Mouse (Mus musculus) left cerebral cortex, postnatal 4 days (tissue): Measurements from ENCODE around the gene Spats2. TPM values are rescaled to one million over a fixed set of nuclear protein-coding genes. Genes with fewer than 3 reads are reported as not detected.
"Not testable (repeated sequence)": the region's sequence is repeated elsewhere in the genome, so short reads cannot be mapped to it uniquely, and the experiment has no call there.

ENCODE experiments used
- DNase-seq: peaks from one replicate; pipeline ENCODE4 v3.0.0-alpha.2; 2022
- intact Hi-C: fragments of 180-260 bp; cut with DNase I; formaldehyde crosslinking; loops from one replicate; pipeline ENCODE4 v1.15.1; 2025
- total RNA-seq, 2 experiments: library from RNA; stranded (reverse); gene quantifications; 2 replicates each; pipeline ENCODE4 v1.2.3; 2021

Gene Spats2
- total RNA-seq, 2 experiments from 2014 or later: 39.7 to 46.0 TPM

DNA sequence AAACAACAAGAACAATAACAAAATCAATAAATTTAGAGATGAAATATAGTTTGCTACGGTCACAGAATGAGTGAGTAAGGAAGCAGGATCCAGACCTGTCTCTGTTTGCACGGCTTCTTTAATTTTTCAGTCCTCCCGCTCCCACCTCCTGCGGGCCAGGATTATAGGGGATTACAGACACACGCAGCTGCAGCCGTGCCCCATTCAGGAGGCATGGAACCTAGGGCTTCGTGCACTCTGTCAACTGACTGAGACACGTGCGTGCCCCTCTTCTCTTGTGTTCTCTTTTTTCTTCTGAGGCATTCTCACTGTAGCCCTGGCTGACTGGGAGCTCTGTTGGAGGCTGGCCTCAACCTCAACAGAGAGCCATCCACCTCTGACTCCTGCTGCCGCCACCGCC is 3.7 kb downstream of the Spats2 start:
- DNase-seq: no peak
- intact Hi-C loops: loop anchor here (2.0 kb wide), 1 partner anchor 53 kb away; no protein-coding TSS in a partner anchor

DNA sequence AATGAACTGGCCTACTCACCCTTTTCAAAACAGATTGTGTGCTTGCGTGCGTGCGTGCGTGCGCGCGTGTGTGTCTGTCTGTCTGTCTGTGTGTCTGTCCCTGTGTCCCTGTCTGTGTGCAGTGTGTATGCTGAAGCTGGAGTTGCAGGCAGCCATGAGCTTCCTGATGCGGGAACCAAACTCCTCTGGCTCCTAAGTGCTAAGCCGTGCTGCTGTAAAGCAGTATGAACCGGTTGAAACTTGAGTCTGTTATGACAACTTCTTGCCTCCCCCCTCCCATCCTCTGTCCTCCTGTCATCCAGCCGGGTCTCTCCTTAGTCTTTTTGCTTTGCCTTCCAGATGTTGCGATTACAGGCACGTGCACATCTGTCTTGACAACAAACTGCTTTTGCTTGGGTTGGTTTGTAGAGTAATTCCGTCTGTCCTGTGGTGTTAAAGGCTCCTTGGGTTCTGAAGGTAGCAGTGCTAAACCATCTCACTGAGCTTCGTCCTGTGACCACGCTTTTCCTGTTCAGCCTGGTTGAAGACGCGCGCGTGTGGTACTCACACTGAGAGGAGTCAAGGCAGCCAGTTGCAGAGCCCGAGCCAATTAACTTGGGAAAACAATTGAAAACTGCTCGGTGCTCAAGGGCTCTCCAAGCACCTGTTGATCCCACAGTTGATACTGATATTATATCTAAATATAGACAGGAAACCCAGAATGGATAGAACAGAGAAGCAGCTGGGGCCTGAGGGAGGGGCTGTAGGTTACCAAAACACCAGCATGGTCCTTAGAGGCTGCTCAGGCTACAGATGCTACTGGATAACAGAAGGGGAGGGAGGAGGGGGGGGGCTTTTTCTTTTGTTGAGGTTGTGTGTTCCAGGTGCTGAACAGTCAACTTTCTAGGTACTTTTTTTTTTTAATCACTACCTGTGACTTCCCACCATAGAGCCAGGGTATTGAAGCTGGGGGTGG is 4.5 kb downstream of the Spats2 start:
- no peak for DNase-seq
- intact Hi-C loops: loop anchor here (2.0 kb wide), 1 partner anchor 53 kb away; no protein-coding TSS in a partner anchor

DNA sequence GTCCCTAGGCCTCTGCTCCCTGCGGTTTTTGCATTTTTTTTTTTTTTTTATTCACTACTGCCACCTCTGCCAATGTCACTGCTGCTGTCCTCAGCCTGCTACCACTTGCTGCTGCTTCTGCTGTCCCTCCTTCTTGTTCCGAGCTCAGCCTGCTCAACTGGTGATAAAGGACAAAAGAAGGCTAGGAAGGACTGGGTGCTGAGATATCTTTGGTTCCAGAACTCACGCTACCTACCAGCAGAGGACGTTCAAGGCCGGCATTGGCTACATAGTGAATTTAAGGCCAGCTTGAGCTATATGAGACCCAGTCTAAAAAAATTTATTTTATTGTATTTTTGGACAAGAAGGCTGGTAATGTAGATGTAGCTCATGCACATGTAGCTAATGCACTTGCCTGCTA is 12.7 kb downstream of the Spats2 start:
- intact Hi-C loops: no loop called here
- no peak for DNase-seq

DNA sequence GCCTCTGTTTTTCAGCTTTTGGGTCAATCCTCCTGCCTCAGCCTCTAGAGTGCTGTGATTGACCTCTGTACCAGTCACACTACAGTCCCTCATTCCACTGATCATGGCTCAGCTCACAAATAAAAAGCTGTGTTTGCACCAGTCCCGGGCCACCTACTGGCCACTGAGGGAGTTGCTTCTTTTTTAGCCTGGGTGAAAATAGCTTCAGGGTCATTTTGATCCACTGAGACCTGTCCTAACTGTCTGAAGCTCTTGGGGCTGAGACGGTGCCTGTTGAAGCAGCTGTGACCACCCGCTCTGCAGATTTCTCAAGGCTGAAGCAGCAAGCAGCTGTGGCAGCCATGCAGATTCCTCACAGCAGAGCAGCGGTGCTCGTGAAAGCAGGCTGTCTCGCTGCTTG is 14.0 kb downstream of the Spats2 start:
- intact Hi-C loops: no loop called here
- peak; percentile 46 for DNase-seq

DNA sequence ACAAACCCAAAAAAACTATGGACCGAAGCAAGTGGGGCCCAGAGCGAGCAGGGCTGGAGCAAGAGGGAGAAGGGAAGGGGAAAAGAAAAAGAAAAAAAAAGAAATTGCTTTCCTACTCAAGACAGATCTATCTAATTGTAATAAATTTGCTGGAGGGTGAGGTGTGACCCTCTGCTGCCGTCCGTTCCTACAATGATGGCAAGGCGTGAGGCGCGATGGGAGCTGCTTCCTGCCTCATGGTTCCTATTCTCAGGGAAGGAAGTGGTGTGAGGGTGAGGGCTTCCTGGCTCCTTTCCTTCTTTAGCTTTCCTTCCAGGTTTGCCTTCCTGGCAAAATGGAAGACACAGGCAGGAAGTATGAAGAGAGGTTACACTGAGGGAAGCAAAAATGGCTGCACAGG is 24.8 kb downstream of the Spats2 start:
- intact Hi-C loops: no loop called here
- DNase-seq: no peak

DNA sequence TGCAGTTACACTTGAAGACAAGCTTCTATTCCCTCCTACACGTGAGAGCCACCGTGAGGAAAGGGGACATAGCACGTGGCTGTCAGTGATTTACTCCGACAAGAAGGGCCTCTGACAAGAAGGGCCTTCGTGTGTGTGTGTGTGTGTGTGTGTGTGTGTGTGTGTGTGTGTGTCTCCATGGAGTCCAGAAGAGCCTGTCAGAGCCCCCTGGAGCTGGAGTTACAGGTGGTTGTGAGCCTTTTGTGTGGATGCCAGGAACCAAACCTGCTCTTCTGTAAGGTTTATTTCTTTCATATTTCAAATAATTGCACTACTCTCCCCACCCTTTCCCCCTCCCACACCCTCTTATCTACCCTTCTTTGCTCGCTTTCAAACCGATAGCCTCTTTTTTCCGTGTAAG is 25.6 kb downstream of the Spats2 start:
- DNase-seq: no peak
- intact Hi-C loops: no loop called here

DNA sequence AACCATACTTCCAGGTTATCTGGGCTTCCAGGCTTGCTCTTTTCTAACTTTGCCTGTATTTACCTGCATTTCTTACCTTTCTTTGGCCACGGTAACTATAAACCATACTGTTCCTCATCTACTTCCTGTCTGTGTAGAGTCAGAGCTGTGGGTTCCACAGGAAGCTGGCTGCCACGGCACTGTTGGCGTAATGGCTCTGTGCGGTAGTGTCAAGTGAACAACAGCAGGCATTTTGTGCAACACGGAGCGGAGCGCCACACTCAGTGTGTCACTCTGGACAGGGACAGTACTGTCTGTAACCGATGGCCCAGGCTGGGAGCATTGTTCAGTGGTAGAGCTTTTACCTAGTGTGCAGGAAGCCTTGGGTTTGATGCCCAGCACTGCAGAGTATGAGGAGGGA is 27.8 kb downstream of the Spats2 start:
- intact Hi-C loops: no loop called here
- no peak for DNase-seq

DNA sequence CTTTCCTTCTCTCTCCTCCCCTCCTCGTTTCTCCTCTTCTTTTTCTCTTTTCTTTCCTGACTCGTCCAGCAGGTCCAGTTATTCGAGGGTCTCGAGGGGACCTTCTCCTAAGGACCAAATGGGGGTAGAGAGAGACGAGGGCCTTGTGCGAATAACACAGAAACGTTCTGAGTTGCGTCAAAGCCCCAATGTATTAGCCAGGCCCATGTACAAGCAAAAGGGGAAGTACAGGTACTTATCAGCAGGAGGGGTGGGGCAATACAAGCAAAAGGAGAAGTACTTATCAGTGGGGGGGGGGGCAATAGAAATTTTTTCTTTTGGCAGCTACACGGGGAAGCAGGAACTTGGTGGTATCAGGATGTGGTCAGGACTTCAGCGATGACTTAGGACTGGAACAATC is 28.8 kb downstream of the Spats2 start:
- intact Hi-C loops, DNase-seq: not testable (repeated sequence)

DNA sequence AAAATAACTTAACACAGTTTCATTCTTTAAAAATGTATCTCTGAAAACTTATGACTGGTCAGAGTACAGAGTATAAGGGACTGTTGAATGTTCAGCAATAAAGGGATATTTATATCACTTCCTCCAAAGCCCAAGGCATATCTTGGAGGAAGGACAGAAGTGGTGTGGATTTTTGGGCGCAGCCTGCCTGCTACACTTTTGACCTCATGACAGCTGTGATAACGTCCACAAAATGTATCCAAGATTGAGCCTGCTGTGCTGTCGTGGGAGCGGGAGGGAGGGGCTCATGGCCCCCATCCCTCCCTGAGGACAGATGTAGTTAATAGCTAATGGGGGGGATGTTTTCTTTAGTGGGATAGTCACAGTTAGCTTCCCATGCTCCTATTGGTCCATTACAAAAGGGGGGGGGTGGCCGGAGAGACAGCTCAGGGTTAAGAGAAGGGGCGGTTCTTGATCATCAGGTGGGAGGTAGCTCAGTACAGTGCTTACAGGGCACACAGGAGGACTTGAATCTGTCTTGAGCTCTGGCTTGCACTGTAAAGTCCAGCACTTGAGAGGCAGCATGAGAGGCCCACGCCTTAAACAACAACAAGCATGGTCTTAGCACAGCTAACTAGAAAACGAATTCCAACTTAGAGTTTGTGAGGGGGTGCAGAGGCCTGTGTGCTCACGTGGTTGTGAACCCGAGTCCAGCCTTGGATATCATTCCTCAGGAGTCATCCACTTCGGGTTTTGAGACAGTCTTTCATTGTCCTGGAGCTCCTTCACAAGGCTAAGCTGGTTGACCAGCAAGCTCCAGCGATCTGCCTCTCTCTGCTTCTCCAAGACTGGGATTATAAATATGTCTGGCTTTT is 38.0 kb downstream of the Spats2 start:
- DNase-seq: no peak
- intact Hi-C loops: no loop called here

DNA sequence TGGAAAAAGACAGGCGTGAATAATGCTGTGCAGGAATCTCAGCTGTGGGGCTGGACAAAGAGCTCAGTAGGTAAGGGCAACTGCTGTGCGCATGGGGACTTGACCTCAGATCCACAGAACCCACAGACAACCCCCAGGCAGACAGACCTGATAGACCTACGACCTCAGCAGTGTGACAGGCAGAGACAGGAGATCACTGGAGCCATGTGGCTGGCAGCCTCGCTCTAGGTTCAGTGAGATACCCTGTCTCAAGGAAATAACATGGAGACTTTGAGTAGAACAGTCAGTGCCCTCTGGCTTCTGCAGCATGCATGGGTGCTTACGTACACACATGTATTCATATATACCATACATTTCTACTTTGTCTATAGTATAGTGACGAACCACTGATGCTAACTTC is 46.4 kb downstream of the Spats2 start:
- DNase-seq: no peak
- intact Hi-C loops: no loop called here

DNA sequence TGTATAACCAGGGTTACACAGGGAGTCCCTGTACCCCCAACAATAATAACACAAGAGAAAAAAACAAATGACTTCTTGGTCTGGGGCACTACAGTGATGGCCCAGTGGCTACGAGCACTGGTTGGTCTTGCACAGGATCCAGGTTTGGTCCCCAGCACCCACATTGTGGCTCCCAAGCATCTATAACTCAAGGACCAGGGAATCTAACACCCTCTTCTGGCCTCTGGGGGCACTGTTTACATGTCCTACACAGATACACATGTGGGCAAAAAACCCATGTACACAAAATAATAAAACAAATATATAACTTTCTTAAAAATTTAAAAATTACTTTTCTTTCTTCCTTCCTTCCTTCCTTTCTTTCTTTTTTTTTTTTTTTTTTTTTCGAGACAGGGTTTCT is 53.9 kb downstream of the Spats2 start:
- intact Hi-C loops: no loop called here
- DNase-seq: no peak

DNA sequence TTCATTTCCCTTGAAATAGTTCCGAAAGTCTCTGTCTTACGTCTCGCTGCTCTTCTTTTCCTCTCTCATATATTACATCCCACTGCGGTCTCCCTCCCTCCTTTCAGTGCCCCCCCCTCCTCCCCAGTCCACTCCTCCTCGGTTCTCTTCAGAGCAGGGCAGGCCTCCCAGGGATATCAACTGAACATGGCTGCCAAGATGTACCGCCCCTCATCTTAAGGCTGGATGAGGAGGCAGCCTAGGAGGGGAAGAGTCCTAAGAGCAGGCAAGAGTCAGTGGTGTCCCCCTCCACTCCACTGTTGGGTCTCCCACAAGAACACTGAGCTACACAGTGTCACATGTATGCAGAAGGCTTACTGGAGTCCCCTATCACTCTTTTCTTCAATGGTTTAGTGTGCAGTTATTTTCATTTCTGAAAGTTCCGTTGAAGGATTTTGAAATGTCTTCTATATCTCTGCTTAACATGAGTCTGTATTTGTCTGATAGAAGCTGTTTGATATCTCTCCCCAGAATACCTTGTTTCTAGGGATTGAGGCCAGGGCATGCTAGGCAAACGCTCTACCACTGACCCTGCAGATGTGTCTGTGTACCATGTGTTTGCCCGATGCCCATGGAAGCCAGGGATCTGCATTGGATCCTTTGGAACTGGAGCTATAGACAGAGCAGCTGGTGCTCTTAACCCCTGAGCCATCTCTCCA is 58.6 kb downstream of the Spats2 start:
- DNase-seq: no peak
- intact Hi-C loops: no loop called here

DNA sequence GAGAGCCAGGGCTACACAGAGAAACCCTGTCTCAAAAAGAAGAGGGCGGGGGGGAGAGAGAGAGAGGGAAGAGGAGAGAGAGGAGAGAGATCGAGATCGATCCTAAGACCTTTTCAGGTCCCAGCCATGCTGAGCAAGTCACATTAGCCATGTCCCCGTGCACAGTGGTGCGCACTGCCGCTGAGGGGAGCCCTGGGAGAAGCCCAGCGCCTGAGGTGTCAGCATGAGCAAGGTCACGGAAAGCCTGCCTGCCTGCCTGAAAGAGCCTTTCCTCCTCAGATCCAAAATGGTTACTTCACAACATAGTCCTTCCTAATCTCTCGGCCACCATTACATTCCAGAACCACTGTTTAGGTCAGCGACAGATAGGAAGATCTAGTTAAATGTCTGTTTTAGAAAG is 68.6 kb downstream of the Spats2 start:
- intact Hi-C loops: loop anchor here (10.0 kb wide), 1 partner anchor 160 kb away; no protein-coding TSS in a partner anchor
- no peak for DNase-seq

DNA sequence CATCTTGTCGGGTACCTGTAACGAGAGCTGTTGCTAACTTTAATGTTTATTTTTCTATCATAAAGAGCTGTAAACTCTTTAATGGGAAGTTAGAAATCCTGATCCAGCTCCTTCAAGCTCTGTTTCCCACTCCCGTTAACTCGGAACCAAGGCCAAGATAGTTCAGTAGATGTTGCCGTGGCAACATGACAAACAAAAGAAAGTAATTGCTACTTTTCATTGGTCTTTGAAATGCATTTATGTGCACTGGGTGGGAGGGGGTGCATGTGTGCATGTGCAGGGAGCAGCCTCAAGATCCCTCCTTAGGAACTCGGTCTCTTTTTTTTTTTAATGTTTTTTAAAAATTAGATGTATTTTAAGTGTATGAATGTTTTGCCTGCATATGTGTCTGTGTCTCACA is 69.3 kb downstream of the Spats2 start:
- no peak for DNase-seq
- intact Hi-C loops: loop anchor here (10.0 kb wide), 1 partner anchor 160 kb away; no protein-coding TSS in a partner anchor

DNA sequence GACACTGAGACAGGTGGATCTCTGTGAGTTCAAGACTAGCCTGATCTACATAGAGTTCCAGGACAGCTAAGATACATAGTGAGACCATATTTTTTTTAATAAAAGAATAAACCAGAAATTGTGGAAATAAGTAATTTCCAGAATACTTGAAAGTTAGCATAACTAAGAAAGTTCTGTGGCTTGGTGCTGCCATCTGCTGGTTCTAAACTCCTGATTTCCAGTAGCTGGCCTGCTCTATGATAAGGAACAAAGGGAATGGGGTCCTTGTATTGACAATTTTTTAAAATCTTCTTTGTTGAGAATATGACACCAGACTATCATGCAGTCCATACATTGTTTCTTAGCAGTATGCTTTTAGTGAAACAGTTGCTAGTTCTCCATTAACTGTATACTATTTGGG is 73.0 kb downstream of the Spats2 start:
- DNase-seq: peak; percentile 17
- intact Hi-C loops: loop anchor here (10.0 kb wide), 1 partner anchor 164 kb away; no protein-coding TSS in a partner anchor

DNA sequence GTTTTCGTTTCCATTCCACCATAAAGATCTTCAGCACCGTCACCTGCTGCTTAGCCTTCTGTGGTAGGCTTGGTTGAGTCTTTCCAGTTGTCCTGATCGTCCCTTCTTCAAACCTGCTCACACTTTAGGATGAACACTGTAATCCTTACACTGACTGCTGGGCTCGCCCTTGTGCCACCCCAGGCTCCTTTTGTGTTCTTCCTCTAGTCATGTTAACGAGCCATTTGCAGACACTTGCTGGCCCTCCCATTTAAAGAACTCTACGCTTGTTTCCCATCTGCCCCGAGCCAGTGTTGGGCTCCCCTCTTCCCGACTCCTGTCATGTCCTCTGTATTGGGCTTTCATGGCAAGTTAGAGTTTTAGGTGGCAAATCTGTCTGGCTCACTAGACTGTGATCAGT is 80.2 kb downstream of the Spats2 start:
- intact Hi-C loops: no loop called here
- DNase-seq: no peak

DNA sequence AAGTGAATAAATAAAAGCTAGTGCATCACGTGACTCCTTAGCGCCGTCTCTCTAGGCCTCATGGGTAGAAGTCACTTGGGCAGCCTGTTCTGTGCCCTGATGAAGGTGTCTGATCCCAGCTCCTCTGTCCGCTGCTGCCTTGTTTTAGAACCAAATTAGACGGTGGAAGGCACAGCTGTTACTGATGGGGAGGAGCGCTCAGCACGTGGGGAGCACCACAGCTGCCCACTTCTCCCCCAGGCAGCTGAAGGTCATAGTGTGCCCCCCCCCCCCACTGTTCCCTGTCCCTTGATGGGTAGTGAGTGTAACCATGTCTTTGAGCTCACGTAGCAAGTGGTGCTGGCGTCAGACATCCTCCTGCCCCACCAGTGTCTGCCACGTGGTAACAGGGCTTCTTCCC is 87.5 kb downstream of the Spats2 start:
- DNase-seq: no peak
- intact Hi-C loops: no loop called here

DNA sequence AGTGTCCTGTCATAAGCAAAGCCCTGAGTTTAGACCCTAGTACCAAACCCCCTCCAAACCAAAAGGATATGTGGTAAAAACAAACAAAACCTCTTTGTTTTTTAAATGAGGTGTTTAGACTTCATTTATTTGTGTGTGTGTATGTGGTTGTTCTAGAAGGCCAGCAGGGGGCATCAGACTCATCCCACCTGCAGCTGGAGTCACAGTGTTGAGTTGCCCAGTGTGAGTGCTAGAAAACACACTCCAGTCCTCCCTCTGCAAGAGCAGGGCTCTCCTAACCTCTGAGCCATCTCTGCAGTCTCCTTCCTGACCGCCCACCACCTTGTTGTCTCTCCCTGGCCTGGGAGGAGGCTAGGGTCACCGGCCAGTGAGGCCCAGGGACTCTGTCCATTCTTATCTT is 89.2 kb downstream of the Spats2 start:
- no peak for DNase-seq
- intact Hi-C loops: no loop called here

DNA sequence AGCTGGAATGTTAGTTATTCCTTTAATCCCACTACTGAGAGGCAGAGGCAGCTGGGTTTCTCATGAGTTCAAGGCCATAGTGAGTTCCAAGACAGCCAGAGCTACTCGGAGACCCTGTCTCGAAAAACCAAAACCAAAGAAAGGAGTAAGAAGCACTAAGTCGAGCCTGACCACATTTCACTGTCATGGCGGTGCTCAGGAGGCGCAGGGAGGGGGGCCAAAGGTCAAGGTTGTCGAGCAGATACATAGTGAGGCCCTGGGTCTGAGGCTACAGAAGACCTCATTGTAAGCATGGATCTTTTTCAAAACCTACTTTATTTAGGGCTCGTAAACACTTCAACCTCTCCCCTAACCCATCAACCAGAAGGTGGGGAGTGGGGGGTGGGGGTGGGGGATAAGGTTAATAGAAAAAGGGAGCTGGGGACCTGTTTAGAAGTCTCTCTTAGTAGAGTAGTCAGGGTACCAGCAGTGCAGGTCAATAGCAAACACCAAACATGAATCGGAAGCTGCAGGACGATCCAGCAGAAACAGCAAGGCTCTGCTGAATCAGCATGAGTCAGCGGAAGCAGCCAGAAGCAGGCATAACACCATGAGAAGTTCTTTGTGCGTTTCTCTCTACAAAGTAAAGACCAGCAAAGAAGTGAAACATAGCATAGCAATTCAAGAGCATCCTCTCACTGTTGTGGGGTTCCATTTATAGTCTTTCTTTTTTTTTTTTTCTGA is 90.2 kb downstream of the Spats2 start:
- no peak for DNase-seq
- intact Hi-C loops: no loop called here

DNA sequence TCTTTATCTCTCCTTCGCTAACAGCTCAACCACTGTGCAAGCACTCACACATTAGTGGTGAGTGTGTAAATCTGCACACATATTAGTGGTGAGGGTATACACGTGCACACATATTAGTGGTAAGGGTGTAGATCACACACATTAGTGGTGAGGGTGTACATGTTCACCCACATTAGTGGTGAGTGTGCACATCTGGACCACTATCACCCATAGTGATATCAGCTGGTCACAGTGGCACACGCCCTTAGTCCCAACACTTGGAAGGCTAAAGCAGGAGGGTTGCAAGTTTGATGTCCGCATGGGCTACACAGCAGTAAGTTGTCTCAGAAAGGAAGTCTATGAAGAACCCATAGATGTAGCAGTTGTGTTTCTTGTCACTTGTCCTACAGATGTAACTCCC is 91.9 kb downstream of the Spats2 start:
- DNase-seq: no peak
- intact Hi-C loops: no loop called here
